Mouse (Mus musculus): ENCODE data around the gene Gm16867. TPM values are rescaled to one million over a fixed set of nuclear protein-coding genes. Genes with fewer than 3 reads are reported as not detected.
"Not testable (repeated sequence)": the region's sequence is repeated elsewhere in the genome, so short reads cannot be mapped to it uniquely, and the experiment has no call there.

The Gm16867 gene
- polyA plus RNA-seq, 1 experiment from 2014 or later = not detected

DNA sequence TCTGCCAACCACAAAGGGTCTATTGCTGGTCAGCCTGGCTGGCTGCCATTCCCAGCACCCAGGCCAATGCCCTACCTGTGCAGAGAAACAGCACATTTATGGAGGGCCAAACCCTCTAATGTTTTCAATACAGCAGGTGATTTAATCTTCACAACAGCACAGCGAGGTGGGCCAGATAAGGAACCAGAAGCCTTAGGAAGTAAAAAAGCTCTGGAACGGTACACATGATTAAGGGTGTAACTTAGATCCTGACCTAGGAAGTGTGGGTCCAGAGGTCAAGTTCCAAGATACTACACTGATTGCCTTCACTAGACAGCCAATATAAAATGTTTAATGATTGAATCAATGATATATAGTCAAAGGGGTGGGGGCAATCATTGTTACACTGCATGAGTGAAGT, 17.6 kb upstream of the Gm16867 start:
- H3K4me1 ChIP-seq (ENCODE audit: control insufficient read depth, insufficient read depth, low read length); H3K4me2 ChIP-seq (ENCODE audit: low read depth); H3K4me3 ChIP-seq (ENCODE audit: low read depth, low read length); DNase-seq (ENCODE audit: low spot score); H3K9me3 ChIP-seq (ENCODE audit: control insufficient read depth, low read length); H3K9ac ChIP-seq (ENCODE audit: low read length); ATAC-seq (ENCODE audit: insufficient read depth, low FRiP score, low TSS enrichment); H3K36me3 ChIP-seq (ENCODE audit: control insufficient read depth, insufficient read depth, low read length); H3K27me3 ChIP-seq (ENCODE audit: control insufficient read depth, insufficient read depth, low read length); H3K27ac ChIP-seq (ENCODE audit: low read depth, low read length): not testable (repeated sequence)
- WGBS = no CpG with 5 or more reads among the region's 2 CpGs

GRCm38 (mm10) chr14:69512449-69512848, 9.3 kb upstream of the Gm16867 start, which contains the start of gene Gm27179:
TSS of gene Gm27179 (minus strand) at chr14:69512549.
- H3K4me3 ChIP-seq (ENCODE audit: low read depth, low read length); H3K27ac ChIP-seq (ENCODE audit: low read depth, low read length); H3K9ac ChIP-seq (ENCODE audit: low read length); H3K9me3 ChIP-seq (ENCODE audit: control insufficient read depth, low read length); H3K27me3 ChIP-seq (ENCODE audit: control insufficient read depth, insufficient read depth, low read length); H3K4me2 ChIP-seq (ENCODE audit: low read depth); ATAC-seq (ENCODE audit: insufficient read depth, low FRiP score, low TSS enrichment); H3K36me3 ChIP-seq (ENCODE audit: control insufficient read depth, insufficient read depth, low read length); DNase-seq (ENCODE audit: low spot score); H3K4me1 ChIP-seq (ENCODE audit: control insufficient read depth, insufficient read depth, low read length): not testable (repeated sequence)
- no CpG with 5 or more reads among the region's 2 CpGs for WGBS

- H3K27me3 ChIP-seq (ENCODE audit: control insufficient read depth, insufficient read depth, low read length); H3K9me3 ChIP-seq (ENCODE audit: control insufficient read depth, low read length); H3K4me3 ChIP-seq (ENCODE audit: low read depth, low read length); H3K9ac ChIP-seq (ENCODE audit: low read length); H3K4me1 ChIP-seq (ENCODE audit: control insufficient read depth, insufficient read depth, low read length); DNase-seq (ENCODE audit: low spot score); H3K36me3 ChIP-seq (ENCODE audit: control insufficient read depth, insufficient read depth, low read length); ATAC-seq (ENCODE audit: insufficient read depth, low FRiP score, low TSS enrichment); H3K4me2 ChIP-seq (ENCODE audit: low read depth); H3K27ac ChIP-seq (ENCODE audit: low read depth, low read length): not testable (repeated sequence)
- WGBS = no CpG with 5 or more reads among the region's 1 CpGs
These were observed 3.8 kb upstream of the Gm16867 start for GRCm38 (mm10) chr14:69507000-69507399.

DNA sequence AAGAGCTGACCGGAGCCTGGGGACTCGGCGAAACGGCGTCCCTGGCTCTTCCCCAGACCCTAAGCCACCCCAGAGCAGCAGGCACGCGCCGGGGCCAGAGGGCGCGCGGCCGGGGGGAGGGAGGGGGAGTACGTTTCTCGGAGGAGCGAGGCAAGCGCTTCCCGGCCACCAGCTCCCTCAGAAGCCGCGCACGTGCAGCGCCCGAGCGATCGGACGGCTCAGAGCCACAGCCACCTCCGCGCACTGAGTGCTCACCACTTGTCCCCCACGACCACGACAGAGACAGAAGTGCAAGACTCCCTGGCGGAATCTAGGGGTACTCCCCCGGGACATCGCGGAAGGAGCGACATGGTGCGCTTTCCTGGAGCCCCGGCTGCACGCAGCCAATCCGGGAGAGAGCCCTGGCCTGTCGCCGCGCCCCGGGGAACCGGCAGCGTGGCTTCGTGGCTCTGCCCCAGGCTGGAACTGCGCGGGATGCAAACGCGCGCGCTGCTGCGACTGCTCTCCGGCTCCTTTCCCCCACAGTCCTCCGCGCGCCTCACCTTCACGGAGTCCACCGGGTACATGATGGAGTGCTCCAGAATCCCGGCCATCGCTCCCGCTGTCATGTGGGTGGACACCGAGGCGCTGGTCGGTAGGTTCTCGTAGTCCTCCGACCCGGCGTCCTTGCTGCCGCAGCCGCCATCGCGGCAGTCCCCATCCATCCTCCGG, 567 bp downstream of the Gm16867 start:
- DNase-seq (ENCODE audit: low spot score); H3K9me3 ChIP-seq (ENCODE audit: control insufficient read depth, low read length); H3K27me3 ChIP-seq (ENCODE audit: control insufficient read depth, insufficient read depth, low read length); H3K4me2 ChIP-seq (ENCODE audit: low read depth); H3K4me1 ChIP-seq (ENCODE audit: control insufficient read depth, insufficient read depth, low read length); H3K4me3 ChIP-seq (ENCODE audit: low read depth, low read length); H3K9ac ChIP-seq (ENCODE audit: low read length); H3K36me3 ChIP-seq (ENCODE audit: control insufficient read depth, insufficient read depth, low read length); H3K27ac ChIP-seq (ENCODE audit: low read depth, low read length): not testable (repeated sequence)
- no CpG with 5 or more reads among the region's 73 CpGs for WGBS
- peak; percentile 77 for ATAC-seq (ENCODE audit: insufficient read depth, low FRiP score, low TSS enrichment)

DNA sequence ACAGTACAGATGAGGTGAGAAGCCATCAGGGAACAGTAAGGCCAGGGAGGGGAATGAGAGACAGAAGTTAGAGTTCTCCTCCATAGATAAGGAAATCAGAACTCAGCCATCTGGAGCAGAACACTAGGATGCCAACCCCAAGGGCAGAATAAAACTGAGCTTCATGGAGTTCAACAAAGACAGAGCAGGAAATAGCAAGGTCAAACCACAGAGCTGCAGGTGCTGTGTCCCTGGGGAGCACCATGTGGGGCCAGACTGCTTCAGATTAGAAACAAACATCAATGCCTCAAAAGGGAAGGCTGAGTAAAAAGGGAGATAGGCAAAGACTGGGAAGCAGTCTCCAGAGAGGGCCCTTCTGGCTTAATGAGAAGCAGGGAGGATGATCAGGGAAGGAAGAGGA, 6.9 kb downstream of the Gm16867 start:
- not testable (repeated sequence) for H3K4me3 ChIP-seq (ENCODE audit: low read depth, low read length); H3K4me2 ChIP-seq (ENCODE audit: low read depth); H3K4me1 ChIP-seq (ENCODE audit: control insufficient read depth, insufficient read depth, low read length); H3K27me3 ChIP-seq (ENCODE audit: control insufficient read depth, insufficient read depth, low read length); H3K9me3 ChIP-seq (ENCODE audit: control insufficient read depth, low read length); DNase-seq (ENCODE audit: low spot score); ATAC-seq (ENCODE audit: insufficient read depth, low FRiP score, low TSS enrichment); H3K27ac ChIP-seq (ENCODE audit: low read depth, low read length); H3K9ac ChIP-seq (ENCODE audit: low read length); H3K36me3 ChIP-seq (ENCODE audit: control insufficient read depth, insufficient read depth, low read length)

GRCm38 (mm10) chr14:69494946-69495345, 8.2 kb downstream of the Gm16867 start:
- not testable (repeated sequence) for H3K36me3 ChIP-seq (ENCODE audit: control insufficient read depth, insufficient read depth, low read length); H3K9ac ChIP-seq (ENCODE audit: low read length); ATAC-seq (ENCODE audit: insufficient read depth, low FRiP score, low TSS enrichment); H3K4me3 ChIP-seq (ENCODE audit: low read depth, low read length); H3K9me3 ChIP-seq (ENCODE audit: control insufficient read depth, low read length); DNase-seq (ENCODE audit: low spot score); H3K4me1 ChIP-seq (ENCODE audit: control insufficient read depth, insufficient read depth, low read length); H3K27ac ChIP-seq (ENCODE audit: low read depth, low read length); H3K4me2 ChIP-seq (ENCODE audit: low read depth); H3K27me3 ChIP-seq (ENCODE audit: control insufficient read depth, insufficient read depth, low read length)
- WGBS = no CpG with 5 or more reads among the region's 2 CpGs

DNA sequence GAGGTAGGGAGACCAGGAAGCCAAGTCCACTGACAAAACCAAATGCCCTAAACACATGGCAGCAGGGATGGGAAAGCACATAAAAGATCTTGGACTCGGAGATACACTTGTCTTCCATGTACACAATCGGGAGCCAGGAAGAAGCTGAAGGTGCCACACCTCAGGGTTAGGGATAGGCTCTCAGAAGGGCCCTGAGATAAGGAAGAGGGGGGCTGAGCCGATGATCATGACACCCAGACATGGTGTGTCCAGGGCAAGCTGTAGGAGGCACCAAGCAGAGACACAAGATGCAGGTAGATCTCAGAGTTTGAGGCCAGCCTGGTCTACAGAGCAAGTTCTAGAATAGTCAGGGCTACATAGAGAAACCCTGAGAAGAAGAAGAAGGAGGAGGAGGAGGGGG, 8.6 kb downstream of the Gm16867 start:
- H3K9me3 ChIP-seq (ENCODE audit: control insufficient read depth, low read length); H3K36me3 ChIP-seq (ENCODE audit: control insufficient read depth, insufficient read depth, low read length); H3K27ac ChIP-seq (ENCODE audit: low read depth, low read length); H3K4me2 ChIP-seq (ENCODE audit: low read depth); ATAC-seq (ENCODE audit: insufficient read depth, low FRiP score, low TSS enrichment); H3K4me3 ChIP-seq (ENCODE audit: low read depth, low read length); H3K9ac ChIP-seq (ENCODE audit: low read length); H3K4me1 ChIP-seq (ENCODE audit: control insufficient read depth, insufficient read depth, low read length); H3K27me3 ChIP-seq (ENCODE audit: control insufficient read depth, insufficient read depth, low read length); DNase-seq (ENCODE audit: low spot score): not testable (repeated sequence)
- no CpG with 5 or more reads among the region's 3 CpGs for WGBS

DNA sequence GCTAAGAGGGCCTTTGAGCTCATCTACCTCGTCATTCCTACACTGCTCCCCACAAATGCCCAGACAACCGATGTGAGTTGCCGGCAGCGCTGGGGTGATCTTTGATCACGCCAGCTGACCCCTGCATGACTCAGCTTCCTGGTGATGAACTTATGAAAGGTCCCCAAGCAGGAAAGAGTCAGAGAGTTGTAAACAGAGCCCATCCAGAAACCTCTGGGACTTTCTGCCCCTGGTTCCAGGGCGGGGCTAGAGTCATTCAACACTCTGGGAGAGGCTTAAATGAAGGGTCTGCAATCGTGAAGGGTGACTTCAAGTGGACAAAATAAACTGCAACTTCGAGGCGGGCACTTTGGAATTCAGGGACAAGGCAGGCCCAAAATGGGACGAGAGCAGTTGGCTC, 15.2 kb downstream of the Gm16867 start:
- H3K4me1 ChIP-seq (ENCODE audit: control insufficient read depth, insufficient read depth, low read length); H3K9me3 ChIP-seq (ENCODE audit: control insufficient read depth, low read length); H3K4me3 ChIP-seq (ENCODE audit: low read depth, low read length); H3K9ac ChIP-seq (ENCODE audit: low read length); DNase-seq (ENCODE audit: low spot score); H3K36me3 ChIP-seq (ENCODE audit: control insufficient read depth, insufficient read depth, low read length); H3K27me3 ChIP-seq (ENCODE audit: control insufficient read depth, insufficient read depth, low read length); H3K27ac ChIP-seq (ENCODE audit: low read depth, low read length); H3K4me2 ChIP-seq (ENCODE audit: low read depth); ATAC-seq (ENCODE audit: insufficient read depth, low FRiP score, low TSS enrichment): not testable (repeated sequence)
- no CpG with 5 or more reads among the region's 10 CpGs for WGBS

DNA sequence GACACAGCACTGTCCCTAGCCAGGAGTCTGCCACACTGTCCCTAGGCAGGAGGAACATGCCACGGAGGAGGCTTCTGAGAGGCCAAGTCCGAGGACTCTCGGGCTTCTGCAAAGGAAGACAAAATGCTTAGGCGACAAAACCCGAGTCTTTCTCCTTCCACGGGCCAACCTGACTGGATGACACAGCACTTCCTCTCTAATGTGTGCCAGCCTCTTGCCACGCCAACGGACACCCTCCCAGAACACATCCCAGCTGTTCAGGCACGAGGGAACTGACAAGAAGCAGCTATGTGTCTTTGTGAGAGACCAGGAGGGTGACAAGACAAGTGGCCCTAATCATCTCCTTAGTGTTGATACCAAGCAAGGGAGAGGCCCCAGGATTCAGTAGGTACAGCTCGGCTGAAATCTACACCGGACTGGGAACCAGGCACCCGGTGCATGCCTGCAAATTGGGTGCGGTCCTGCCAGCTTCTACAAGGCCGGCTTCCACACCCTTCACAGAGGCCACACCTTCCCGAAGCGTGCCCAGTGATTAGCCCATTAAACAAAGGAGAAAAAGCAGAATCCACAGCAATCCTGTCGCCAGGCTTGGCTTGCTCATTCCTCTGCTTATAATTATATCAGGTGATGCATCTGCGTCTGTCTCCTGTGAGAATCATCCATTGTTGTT, 17.6 kb downstream of the Gm16867 start:
- not testable (repeated sequence) for H3K27ac ChIP-seq (ENCODE audit: low read depth, low read length); H3K9ac ChIP-seq (ENCODE audit: low read length); ATAC-seq (ENCODE audit: insufficient read depth, low FRiP score, low TSS enrichment); H3K4me2 ChIP-seq (ENCODE audit: low read depth); H3K9me3 ChIP-seq (ENCODE audit: control insufficient read depth, low read length); H3K27me3 ChIP-seq (ENCODE audit: control insufficient read depth, insufficient read depth, low read length); H3K4me3 ChIP-seq (ENCODE audit: low read depth, low read length); H3K4me1 ChIP-seq (ENCODE audit: control insufficient read depth, insufficient read depth, low read length); DNase-seq (ENCODE audit: low spot score); H3K36me3 ChIP-seq (ENCODE audit: control insufficient read depth, insufficient read depth, low read length)
- WGBS = no CpG with 5 or more reads among the region's 18 CpGs
